Mouse (Mus musculus) common myeloid progenitor, adult 5-6 weeks (primary cell): ENCODE measurements around the gene Kat6b. TPM values are rescaled to one million over a fixed set of nuclear protein-coding genes. Genes with fewer than 3 reads are reported as not detected.
"Not testable (repeated sequence)": the region's sequence is repeated elsewhere in the genome, so short reads cannot be mapped to it uniquely, and the experiment has no call there.

Experiments used
- ATAC-seq: replicated peaks from 2 replicates; pipeline ENCODE4 v1.8.0; 2016; ENCODE audit warnings: low read depth, mild to moderate bottlenecking, moderate TSS enrichment, inconsistent platforms; ENCODE audit not compliant: poor library complexity, severe bottlenecking
- total RNA-seq: library from RNA; stranded (forward); fragments of 200-1000, 187-1606 nt; gene quantifications from 2 replicates; pipeline ENCODE4 v1.2.3, GENCODE M21; 2017

The Kat6b gene
- 17.4 and 20.8 TPM in 2 replicates for total RNA-seq

DNA sequence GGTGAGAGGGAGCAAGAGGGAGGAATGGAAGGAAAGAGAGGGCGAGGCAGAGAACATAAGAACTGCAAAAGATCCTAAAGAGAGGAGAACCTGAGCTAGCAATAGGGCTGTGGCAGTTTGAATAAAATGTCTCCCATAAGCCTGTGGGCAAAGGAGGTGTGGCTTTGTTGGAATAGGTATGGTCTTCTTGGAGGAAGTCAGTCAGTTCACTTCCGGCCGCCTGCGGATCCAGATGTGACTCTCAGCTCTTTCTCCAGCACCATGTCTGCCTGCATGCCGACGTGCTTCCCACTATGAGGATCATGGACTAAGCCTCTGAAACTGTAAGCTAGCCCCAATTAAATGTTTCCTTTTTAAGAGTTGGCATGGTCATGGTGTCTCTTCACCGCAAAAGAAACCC lies at the start of gene Kat6b:
TSS of gene Kat6b (plus strand) at position 204 of the 400 bp plus-strand sequence.
- no peak for ATAC-seq

- no peak for ATAC-seq
These were observed 47.8 kb upstream of the Kat6b start for GRCm38 (mm10) chr14:21433415-21433814.

- ATAC-seq = no peak
These were observed 47.2 kb upstream of the Kat6b start for GRCm38 (mm10) chr14:21433995-21434394.

GRCm38 (mm10) chr14:21434686-21435085 lies 46.5 kb upstream of the Kat6b start:
- no peak for ATAC-seq

GRCm38 (mm10) chr14:21439785-21440184 lies 41.4 kb upstream of the Kat6b start:
- 0 out of 2 replicates have a peak, but pooled peaks have one; percentile 29 for ATAC-seq

DNA sequence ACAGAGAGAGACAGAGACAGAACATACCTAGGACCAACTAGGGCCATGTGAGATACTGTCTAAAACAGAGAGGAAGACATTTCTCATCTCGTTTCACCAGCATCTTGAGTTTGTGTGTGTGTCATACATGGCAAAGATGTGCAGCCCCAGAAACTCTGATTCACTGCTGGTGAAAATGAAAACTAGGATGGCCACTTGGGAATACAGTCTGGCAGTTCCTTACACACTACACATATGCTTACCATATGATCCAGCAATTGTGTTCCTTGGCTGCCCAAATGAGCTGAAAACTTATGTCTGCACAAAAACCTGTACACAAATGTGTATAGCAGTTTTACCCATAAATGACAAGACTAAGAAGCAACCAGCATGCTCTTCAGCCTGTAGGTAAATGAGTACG lies 40.7 kb upstream of the Kat6b start:
- no peak for ATAC-seq

GRCm38 (mm10) chr14:21441772-21442533 lies 39.3 kb upstream of the Kat6b start:
- ATAC-seq = no peak

- no peak for ATAC-seq
These were observed 28.7 kb upstream of the Kat6b start for GRCm38 (mm10) chr14:21452581-21452980.

GRCm38 (mm10) chr14:21453896-21454295 lies 27.3 kb upstream of the Kat6b start:
- ATAC-seq = no peak

DNA sequence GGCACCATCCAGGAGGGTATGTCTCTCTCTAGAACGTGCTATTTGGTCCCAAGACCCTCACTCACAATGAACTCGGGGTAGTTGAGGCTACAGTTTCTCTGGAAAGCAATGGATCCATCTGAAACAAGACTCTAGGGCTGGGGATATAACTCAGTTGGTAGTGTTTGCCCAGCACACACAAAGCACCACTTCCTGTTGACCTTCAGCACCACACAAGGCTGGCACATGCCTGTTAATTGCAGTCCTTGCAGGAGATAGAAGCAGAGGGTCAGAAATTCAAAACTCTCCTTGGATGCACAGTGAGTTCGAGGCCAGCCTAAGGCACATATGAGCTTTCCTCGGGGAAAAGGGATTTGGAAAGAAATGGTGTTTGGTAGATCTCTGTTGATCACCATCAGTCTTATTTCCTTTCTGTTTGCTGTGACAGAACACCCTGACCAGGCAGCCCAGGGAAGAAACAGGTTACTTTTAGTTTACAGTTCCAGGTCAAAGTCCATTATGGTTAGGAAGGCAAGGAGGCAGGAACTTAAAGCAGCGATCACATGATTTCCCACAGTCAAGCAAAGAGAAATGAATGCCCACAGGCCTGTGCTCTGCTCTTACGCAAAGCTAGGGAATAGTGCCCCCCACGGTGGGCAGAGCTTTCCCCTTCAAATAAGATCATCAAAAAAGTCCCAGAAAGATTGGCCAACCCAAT lies 25.4 kb upstream of the Kat6b start:
- no peak for ATAC-seq

GRCm38 (mm10) chr14:21456526-21456925 lies 24.7 kb upstream of the Kat6b start:
- ATAC-seq = no peak

- ATAC-seq = no peak
These were observed 23.4 kb upstream of the Kat6b start for GRCm38 (mm10) chr14:21457876-21458275.

GRCm38 (mm10) chr14:21458696-21459095 lies 22.5 kb upstream of the Kat6b start:
- no peak for ATAC-seq

- ATAC-seq = no peak
These were observed 22.1 kb upstream of the Kat6b start for GRCm38 (mm10) chr14:21459163-21459562.

GRCm38 (mm10) chr14:21462398-21462797 lies 18.8 kb upstream of the Kat6b start:
- ATAC-seq = no peak

- no peak for ATAC-seq
These were observed 18.0 kb upstream of the Kat6b start for GRCm38 (mm10) chr14:21463117-21463712.

- ATAC-seq = no peak
These were observed 10.8 kb upstream of the Kat6b start for GRCm38 (mm10) chr14:21470386-21470785.

DNA sequence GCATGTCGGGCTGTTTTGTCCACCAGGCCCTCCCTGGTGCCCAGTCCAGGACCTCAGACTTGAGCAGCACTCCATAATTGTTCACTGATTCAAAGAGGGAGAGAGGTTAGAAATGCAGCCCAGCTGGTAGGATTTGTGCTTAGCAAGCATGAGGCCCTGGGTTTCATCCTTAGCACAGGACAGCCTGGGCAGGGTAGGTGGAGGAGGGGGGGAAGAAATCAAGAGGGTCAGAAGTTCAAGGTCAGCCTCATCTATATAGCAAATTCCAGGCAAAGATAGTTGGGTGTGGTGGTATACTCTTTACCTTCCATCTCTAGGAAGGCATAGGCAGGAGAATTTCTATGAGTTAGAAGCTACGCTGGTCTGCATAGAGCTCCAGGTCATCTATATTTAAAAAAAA lies 9.3 kb upstream of the Kat6b start:
- no peak for ATAC-seq

DNA sequence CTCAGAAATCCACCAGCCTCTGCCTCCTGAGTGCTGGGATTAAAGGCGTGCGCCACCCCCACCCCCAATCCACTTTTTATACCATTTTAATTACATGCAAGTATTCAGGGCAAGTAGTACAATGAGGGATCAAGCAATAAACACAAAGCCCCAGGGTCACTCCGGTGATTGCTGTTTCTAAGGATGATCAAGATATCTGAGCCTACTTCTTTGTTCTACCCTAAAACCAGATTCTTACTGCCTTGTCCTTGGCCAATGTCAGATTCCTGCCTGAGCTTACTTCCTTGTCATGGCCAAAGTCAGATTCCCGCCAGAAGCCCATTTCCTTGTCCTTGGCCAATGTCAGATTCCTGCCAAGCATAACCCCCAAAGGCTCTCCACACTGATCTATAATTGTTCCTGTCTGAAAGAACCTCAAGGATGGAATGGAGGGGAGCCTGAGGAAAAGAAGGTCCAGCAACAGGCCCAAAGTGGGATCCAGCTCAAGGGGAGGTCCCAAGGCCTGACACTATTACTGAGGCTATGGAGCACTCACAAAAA lies 6.6 kb upstream of the Kat6b start:
- not testable (repeated sequence) for ATAC-seq

GRCm38 (mm10) chr14:21477181-21477580 lies 4.1 kb upstream of the Kat6b start:
- no peak for ATAC-seq

- no peak for ATAC-seq
These were observed 1.7 kb upstream of the Kat6b start for GRCm38 (mm10) chr14:21479566-21479965.
